Mouse (Mus musculus): ENCODE measurements around the gene Cstb. TPM values are rescaled to one million over a fixed set of nuclear protein-coding genes. Genes with fewer than 3 reads are reported as not detected.

The Cstb gene
- total RNA-seq, 1 experiment from 2014 or later = 26.4 TPM

DNA sequence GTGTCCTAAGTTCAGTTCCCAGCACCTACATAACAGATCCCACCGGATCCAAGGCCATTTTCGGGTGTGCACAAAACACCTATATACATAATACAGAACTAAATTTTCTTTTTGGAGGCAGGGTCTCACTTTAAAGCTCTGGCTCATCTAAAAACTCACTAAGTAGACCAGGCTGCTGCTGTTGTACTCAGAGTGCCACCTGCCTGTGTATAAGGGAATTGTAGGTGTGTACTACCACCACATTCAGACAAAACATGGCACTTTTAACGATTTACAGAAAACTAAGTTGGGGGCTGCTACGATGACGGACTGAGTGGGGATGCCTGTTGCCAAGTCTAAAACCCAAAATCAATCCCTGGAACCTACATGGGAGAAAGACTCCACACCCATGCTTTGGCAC is 25.3 kb downstream of the Cstb start:
- ATAC-seq (replicated peaks; ENCODE audit: insufficient number of reproducible peaks, low FRiP score, low TSS enrichment, poor library complexity, severe bottlenecking) = no peak

DNA sequence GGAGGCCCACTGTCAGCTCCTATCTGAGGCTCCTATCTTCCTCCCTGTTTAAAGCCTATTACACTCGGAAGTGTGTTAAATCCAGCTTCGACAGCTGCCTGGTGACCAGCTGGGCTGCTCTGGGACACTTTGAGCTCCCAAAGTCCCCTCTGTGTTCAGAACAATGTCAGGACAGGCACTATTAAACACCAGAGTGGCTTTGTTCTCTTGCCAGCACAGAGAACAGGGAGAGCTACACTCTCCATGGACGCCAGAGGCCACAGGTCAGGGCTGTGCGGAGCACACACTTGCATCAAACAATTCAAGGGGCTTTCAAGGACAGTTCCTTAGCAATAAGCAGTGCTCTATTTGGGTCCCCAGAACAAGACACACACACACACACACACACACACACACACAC is 27.2 kb downstream of the Cstb start:
- no peak for ATAC-seq (replicated peaks; ENCODE audit: insufficient number of reproducible peaks, low FRiP score, low TSS enrichment, poor library complexity, severe bottlenecking)

DNA sequence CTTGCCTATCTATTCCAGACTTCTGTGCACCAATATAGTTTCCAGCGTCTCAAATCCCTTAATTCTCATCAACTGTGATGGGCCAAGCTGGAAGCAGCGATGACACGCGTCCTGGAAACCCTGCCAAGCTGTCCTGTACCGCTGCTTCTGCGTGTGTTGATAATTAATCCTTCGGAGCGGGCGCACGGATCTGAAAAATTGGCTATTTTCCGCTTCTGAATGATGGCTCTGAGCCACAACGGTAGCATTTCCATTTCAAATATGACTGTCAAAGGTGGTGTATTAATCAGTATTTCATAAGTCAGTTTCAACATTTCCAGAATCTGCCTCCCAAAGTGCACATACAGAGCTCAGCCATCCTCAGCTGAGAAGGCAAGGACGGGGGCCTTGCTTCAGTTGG is 31.2 kb downstream of the Cstb start:
- no peak for ATAC-seq (replicated peaks; ENCODE audit: insufficient number of reproducible peaks, low FRiP score, low TSS enrichment, poor library complexity, severe bottlenecking)

GRCm38 (mm10) chr10:78457495-78458347 is 32.3 kb downstream of the Cstb start:
- peak; percentile 78 for ATAC-seq (replicated peaks; ENCODE audit: insufficient number of reproducible peaks, low FRiP score, low TSS enrichment, poor library complexity, severe bottlenecking)

DNA sequence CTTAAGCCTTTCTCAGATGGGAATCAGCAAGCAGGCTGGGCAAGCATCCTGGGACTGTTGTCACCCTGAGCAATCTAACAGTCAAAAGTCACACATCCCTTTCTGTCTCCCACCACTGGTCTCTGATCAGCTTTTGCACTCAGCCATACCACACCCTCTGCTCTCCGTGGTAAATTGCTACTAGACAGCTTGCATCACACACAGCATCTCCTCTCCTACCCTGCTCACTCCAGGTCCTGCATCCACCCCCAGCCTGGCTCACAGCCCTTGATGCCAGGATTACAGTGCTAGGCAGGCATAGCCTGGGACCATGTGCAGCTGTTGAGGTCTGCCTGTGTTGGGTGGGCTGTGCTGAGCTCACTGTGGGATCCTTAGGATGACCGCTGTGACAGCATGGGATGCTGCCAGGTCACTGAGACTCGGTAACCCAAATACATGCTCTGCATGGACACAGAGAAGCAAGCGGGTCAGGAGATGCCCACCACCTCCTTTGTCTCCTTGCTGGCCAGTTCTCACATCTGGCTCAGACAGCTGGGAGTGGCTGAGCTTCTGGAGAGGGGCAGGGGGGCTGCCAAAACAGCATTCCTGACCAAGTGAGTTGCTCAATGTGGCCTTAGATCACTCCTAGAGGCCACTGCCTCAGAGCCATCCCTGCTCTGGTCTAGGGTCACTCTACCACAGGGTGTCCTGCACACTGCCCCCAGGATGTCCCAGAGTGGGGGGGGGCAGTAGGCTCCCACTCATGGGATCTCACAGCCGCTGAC is 33.1 kb downstream of the Cstb start:
- 0 out of 2 replicates have a peak, but pooled peaks have one; percentile 3 for ATAC-seq (replicated peaks; ENCODE audit: insufficient number of reproducible peaks, low FRiP score, low TSS enrichment, poor library complexity, severe bottlenecking)

DNA sequence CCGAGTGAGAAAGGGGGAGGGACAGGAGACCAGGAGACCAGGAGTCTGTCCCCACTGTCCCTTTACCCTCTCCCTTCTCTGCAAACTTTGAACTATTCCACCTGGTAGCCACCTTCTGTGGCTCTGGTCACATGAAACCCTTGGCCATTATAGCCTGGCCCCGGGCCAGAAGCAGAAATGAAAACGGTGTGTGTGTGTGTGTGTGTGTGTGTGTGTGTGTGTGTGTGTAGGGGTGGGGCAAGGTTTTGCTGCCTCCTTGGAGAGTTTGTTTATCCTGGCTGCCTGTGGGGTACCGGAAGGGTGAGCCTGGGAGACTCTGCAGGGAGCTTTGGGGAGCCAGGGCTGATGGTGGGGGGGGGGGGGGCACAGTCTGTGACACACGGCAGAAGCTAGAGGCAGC is 35.0 kb downstream of the Cstb start:
- ATAC-seq (replicated peaks; ENCODE audit: insufficient number of reproducible peaks, low FRiP score, low TSS enrichment, poor library complexity, severe bottlenecking) = no peak

DNA sequence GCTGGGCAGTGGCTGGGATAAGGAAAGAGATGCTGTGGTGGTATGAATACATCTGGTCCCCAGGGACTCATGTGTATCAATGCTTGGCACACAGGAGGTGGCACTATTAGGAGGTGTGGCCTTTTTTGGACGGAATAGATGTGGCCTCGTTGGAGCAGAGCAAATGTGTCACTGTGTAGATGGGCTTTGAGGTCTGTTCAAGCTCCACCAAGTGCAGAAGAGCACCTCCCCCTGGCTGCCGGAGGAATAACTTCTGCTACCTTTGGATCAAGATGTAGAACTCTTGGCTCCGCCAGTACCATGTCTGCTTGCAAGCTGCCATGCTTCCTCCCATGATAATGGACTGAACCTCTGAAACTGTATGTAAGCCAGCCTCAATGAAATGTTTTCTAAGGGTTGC is 36.3 kb downstream of the Cstb start:
- ATAC-seq (replicated peaks; ENCODE audit: insufficient number of reproducible peaks, low FRiP score, low TSS enrichment, poor library complexity, severe bottlenecking) = no peak

DNA sequence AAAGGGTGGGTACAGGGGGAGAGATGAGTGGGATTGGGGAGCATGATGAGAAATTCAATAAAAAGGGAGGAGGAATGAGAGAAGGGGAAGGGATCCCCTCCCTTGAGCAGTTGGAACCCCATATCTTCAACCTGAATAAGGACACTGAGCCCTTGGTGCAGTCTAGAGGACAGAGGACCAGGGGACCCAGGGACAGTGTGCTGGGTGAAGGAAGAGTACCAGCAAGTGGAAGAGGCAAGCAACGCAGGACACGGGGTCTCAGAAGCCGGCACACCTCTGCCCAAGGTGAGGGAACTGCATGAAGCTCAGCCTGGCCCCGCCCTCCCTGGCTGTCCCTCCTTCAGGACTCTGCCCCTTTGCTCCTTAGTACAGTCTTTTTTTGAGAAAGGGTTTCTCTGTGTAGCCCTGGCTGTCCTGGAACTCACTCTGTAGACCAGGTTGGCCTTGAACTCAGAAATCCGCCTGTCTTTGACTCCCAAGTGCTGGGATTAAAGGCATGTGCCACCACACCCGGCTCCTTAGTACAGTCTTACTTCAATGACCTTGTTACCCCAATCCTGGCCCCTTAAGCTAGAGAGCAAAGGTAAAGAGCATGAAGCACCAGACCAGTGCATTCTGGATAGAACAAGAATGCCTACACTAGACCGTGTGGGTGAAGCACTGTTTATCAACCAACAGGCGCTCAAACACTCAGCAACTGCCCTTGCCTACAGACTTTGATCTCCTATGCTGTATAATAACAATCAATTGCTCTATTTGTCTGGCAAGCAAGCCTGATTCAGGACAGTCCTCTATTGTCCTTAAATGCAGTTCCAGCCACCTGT is 37.7 kb downstream of the Cstb start:
- ATAC-seq (replicated peaks; ENCODE audit: insufficient number of reproducible peaks, low FRiP score, low TSS enrichment, poor library complexity, severe bottlenecking) = no peak

DNA sequence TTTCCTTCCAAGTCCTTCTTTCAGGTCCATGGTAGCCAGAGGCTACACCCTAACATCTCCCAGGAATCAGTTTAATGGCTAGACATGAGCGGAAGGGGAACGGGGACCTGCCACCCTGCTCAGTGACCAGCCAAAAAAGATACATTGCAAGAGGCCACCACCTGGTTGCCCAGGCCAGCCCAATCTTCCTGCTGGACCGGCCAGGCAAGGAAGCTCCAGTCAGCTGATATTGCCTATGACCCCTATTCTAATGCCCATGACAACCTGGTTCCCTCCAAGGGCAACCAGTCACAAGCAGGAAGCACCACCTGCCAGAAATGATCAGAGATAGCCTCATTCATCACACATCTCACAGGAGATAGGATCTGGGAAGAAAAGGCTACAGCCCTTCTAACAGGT is 38.3 kb downstream of the Cstb start:
- ATAC-seq (replicated peaks; ENCODE audit: insufficient number of reproducible peaks, low FRiP score, low TSS enrichment, poor library complexity, severe bottlenecking) = no peak

GRCm38 (mm10) chr10:78464201-78464791 is 38.8 kb downstream of the Cstb start:
- peak; percentile 20 for ATAC-seq (replicated peaks; ENCODE audit: insufficient number of reproducible peaks, low FRiP score, low TSS enrichment, poor library complexity, severe bottlenecking)

GRCm38 (mm10) chr10:78464792-78465207 is 39.3 kb downstream of the Cstb start, which contains the start of gene Pdxk:
Gene Pdxk (minus strand): TSS chr10:78464975.
- ATAC-seq (replicated peaks; ENCODE audit: insufficient number of reproducible peaks, low FRiP score, low TSS enrichment, poor library complexity, severe bottlenecking) = peak; percentile 82

DNA sequence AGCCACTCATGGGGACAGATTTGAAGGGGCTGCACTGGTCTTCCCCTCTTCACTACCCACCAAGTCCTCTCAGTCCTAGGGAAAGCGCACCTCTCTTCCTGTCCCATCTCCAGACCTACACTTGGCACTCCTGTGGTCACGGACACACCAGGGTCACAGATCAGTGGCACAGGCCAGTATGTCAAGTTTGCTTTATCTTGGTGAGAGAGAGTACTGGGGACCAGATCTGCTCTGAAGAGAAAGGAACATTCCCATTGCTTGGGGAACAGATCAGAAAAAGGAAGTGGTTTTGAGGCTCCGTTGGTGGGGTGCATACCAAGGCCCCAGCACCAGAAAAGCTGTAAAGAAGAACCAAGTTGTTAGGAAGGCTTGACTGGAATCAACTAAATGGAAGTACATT is 40.0 kb downstream of the Cstb start:
- ATAC-seq (replicated peaks; ENCODE audit: insufficient number of reproducible peaks, low FRiP score, low TSS enrichment, poor library complexity, severe bottlenecking) = peak; percentile 42

DNA sequence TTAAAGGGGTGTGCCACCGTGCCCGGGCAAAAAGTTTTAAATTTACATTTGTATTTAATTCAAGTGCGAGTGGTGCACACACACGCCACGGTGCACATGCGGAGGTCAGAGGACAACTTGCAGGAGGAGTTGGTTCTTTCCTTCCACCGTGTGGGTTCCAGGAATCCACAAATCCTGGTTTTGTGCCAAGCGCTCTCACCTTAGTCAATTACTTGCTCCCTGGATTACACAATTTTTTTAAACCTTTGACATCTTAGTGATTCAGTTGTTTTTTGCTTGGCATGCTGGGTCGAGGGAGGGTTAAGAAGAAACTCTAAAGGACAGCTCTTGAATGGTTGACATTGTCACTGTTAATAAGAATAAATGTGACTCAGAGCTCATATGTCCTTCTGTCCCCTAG is 41.2 kb downstream of the Cstb start:
- no peak for ATAC-seq (replicated peaks; ENCODE audit: insufficient number of reproducible peaks, low FRiP score, low TSS enrichment, poor library complexity, severe bottlenecking)

- no peak for ATAC-seq (replicated peaks; ENCODE audit: insufficient number of reproducible peaks, low FRiP score, low TSS enrichment, poor library complexity, severe bottlenecking)
Measured at GRCm38 (mm10) chr10:78467761-78468310, 42.4 kb downstream of the Cstb start.

- ATAC-seq (replicated peaks; ENCODE audit: insufficient number of reproducible peaks, low FRiP score, low TSS enrichment, poor library complexity, severe bottlenecking) = no peak
Measured at GRCm38 (mm10) chr10:78470582-78471313, 45.3 kb downstream of the Cstb start.

- no peak for ATAC-seq (replicated peaks; ENCODE audit: insufficient number of reproducible peaks, low FRiP score, low TSS enrichment, poor library complexity, severe bottlenecking)
Measured at GRCm38 (mm10) chr10:78472046-78472445, 46.6 kb downstream of the Cstb start.

DNA sequence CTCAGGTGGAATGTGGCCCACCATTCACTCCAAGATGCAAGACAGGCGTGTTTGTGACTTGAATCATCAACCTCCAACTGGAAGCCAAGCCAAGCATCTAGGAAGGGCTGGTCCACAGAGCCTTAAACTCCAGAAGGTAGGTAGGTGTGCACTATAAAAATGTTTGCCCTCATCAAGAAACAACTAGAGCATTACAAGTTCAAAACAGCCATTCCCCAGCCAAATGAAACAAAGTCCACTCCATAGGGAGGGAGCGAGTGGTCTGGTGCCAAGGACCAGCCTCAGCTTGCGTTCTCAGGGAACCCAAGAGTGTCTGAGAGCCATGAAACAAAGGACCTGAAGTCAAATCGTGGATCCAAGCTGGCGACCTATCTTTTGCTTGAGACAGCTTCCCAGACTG is 48.0 kb downstream of the Cstb start:
- ATAC-seq (replicated peaks; ENCODE audit: insufficient number of reproducible peaks, low FRiP score, low TSS enrichment, poor library complexity, severe bottlenecking) = no peak

DNA sequence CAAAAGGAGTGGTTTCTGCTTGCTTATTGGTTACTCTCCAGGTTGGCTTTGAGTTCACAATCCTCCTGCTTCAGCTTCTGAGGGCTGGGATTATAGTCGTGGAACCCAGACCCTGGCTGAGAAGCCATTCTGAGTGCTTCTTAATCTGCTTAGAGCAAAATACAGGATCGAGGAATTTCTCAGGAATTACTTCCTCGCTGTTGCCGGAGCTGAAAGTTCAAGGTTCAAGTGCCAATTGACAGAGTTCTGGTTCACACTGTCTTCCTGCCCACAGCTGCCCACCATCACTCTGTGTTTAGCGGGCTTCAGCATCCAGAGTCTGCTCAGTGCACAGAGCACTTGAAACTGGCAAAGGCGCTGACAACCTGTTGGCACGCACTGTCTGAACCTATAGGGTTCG is 49.3 kb downstream of the Cstb start:
- ATAC-seq (replicated peaks; ENCODE audit: insufficient number of reproducible peaks, low FRiP score, low TSS enrichment, poor library complexity, severe bottlenecking) = no peak

Data from monocyte, adult 5-6 weeks (primary cell).